Mouse (Mus musculus) heart, embryonic 15.5 days (tissue): ENCODE data around the gene Ngp. TPM values are rescaled to one million over a fixed set of nuclear protein-coding genes. Genes with fewer than 3 reads are reported as not detected.
"Not testable (repeated sequence)": the region's sequence is repeated elsewhere in the genome, so short reads cannot be mapped to it uniquely, and the experiment has no call there.

Experiments used
- ATAC-seq: fragments of 200-750 bp; cut with Nextera tagmentation; replicated peaks from 2 replicates; pipeline ENCODE4 v1.8.0; 2017; ENCODE audit warnings: low read depth, moderate TSS enrichment; ENCODE audit not compliant: insufficient number of reproducible peaks, insufficient read depth, low FRiP score
- H3K27ac ChIP-seq: fragments of 300-500 bp; sonication (generic); 2 replicates; pipeline ENCODE4 v1.5.1; 2015; ENCODE audit warnings: mild to moderate bottlenecking, inconsistent platforms
- H3K27me3 ChIP-seq: fragments of 300-500 bp; sonication (generic); 2 replicates; pipeline ENCODE4 v1.6.1; 2015; ENCODE audit warnings: inconsistent platforms
- H3K36me3 ChIP-seq: fragments of 300-500 bp; sonication (generic); 2 replicates; pipeline ENCODE4 v1.6.1; 2015; ENCODE audit warnings: mild to moderate bottlenecking, inconsistent platforms
- H3K4me1 ChIP-seq: fragments of 300-500 bp; sonication (generic); replicated peaks from 2 replicates; pipeline ENCODE4 v1.6.1; 2015; ENCODE audit warnings: inconsistent platforms
- H3K4me2 ChIP-seq: fragments of 300-500 bp; sonication (generic); 2 replicates; pipeline ENCODE4 v1.6.1; 2015; ENCODE audit warnings: inconsistent platforms, mild to moderate bottlenecking, moderate library complexity
- H3K4me3 ChIP-seq: fragments of 300-500 bp; sonication (generic); 2 replicates; pipeline ENCODE4 v1.5.1; 2015; ENCODE audit warnings: mild to moderate bottlenecking, inconsistent platforms
- H3K9ac ChIP-seq: fragments of 300-500 bp; sonication (generic); 2 replicates; pipeline ENCODE4 v1.6.1; 2015; ENCODE audit warnings: mild to moderate bottlenecking, inconsistent platforms
- H3K9me3 ChIP-seq: fragments of 300-500 bp; sonication (generic); replicated peaks from 2 replicates; pipeline ENCODE4 v1.6.1; 2016; ENCODE audit warnings: inconsistent platforms
- WGBS: fragments of 180-500 bp; shearing (Covaris S2); methylation state at CpG from one replicate; pipeline ENCODE4 v1.1.7; 2015; ENCODE audit warnings: mixed read lengths; 5-methylcytosine and 5-hydroxymethylcytosine counted together
- polyA plus RNA-seq: library from polyadenylated mRNA; unstranded; fragments of >200 nt; fragmentation: Nextera tagmentation; extraction: Ambion mirVana; gene quantifications from 2 replicates; pipeline ENCODE4 v1.2.1, GENCODE M21; 2015

Ngp gene
- polyA plus RNA-seq, 1 experiment from 2014 or later: 4.1 TPM

DNA sequence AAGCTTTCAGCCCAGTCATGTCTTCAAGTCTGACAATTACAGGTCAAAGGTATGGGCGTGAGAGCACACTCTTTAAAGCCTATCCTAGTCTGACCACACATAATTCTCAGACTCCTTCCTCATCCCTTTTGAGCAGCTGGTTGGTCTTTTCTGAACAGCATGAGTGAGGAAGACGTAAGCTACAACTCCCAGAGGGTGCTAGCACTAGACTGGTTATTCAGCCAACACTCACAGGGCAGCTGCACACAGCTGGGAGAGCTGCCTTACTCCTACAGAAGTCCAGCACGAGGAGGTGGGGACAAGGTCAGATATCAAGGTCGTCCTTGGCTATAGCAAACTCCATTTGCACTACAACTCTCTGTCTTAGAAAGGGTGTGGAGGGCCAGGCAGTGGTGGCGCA, 18.9 kb upstream of the Ngp start:
- no peaks in the 10 kb centered on the region for H3K27me3 ChIP-seq
- H3K4me2 ChIP-seq: no peak overlapping the region
- no peak; the same call in 1 of the 2 replicates for ATAC-seq
- H3K4me3 ChIP-seq: no peak overlapping the region
- WGBS: 61% methylated on average over 5 of the region's 5 CpGs
- no peak overlapping the region for H3K9ac ChIP-seq
- H3K4me1 ChIP-seq: peaks cover 13% of the 10 kb centered on the region
- no peaks in the 10 kb centered on the region for H3K9me3 ChIP-seq
- peak overlapping the region; percentile 33; the same call in 1 of the 2 replicates for H3K27ac ChIP-seq
- H3K36me3 ChIP-seq: peaks cover 13% of the 10 kb centered on the region

DNA sequence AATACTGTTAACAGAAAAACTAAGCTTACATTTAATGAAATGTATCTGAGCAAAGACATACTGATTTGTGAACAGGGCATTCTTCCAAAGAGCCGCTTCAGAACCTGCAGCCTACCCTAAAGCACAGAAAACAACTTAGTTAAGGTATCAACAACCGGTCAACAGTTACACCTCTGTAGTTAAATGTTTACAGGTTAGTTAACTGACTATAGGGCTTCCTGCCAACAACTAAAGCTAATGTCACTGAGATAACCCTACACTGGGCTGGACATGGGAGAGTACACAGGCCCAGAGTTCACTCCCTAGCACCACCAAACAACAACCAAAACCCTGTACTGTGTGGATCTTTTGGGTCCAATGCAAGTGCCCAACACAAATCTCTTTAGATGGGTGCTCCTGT, 16.8 kb upstream of the Ngp start:
- no peak overlapping the region for H3K4me3 ChIP-seq
- ATAC-seq: no peak
- peaks cover 22% of the 10 kb centered on the region for H3K4me1 ChIP-seq
- WGBS: 91% methylated on average over 2 of the region's 2 CpGs
- no peak overlapping the region for H3K4me2 ChIP-seq
- no peaks in the 10 kb centered on the region for H3K27me3 ChIP-seq
- no peak overlapping the region for H3K9ac ChIP-seq
- H3K27ac ChIP-seq: no peak overlapping the region
- H3K36me3 ChIP-seq: peaks cover 3% of the 10 kb centered on the region
- H3K9me3 ChIP-seq: no peaks in the 10 kb centered on the region

DNA sequence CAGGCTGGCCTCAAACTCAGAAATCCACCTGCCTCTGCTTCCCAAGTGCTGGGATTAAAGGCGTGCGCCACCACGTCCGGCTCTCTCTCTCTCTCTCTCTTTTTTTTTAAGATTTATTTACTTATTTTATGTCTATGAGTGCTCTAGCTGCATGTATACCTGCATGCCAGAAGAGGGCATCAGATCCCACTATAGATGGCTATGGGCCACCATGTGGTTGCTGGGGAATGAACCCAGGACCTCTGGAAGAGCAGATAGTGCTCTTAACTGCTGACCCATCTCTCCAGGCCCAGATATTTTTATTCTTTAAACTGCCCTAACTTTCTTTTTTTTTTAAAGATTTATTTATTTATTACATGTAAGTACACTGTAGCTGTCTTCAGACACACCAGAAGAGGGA, 16.3 kb upstream of the Ngp start:
- H3K9ac ChIP-seq, H3K27ac ChIP-seq, H3K36me3 ChIP-seq, H3K9me3 ChIP-seq, H3K27me3 ChIP-seq, H3K4me3 ChIP-seq, ATAC-seq, H3K4me2 ChIP-seq: not testable (repeated sequence)
- H3K4me1 ChIP-seq: peaks cover 22% of the 10 kb centered on the region
- WGBS: 88% methylated on average over 4 of the region's 4 CpGs

DNA sequence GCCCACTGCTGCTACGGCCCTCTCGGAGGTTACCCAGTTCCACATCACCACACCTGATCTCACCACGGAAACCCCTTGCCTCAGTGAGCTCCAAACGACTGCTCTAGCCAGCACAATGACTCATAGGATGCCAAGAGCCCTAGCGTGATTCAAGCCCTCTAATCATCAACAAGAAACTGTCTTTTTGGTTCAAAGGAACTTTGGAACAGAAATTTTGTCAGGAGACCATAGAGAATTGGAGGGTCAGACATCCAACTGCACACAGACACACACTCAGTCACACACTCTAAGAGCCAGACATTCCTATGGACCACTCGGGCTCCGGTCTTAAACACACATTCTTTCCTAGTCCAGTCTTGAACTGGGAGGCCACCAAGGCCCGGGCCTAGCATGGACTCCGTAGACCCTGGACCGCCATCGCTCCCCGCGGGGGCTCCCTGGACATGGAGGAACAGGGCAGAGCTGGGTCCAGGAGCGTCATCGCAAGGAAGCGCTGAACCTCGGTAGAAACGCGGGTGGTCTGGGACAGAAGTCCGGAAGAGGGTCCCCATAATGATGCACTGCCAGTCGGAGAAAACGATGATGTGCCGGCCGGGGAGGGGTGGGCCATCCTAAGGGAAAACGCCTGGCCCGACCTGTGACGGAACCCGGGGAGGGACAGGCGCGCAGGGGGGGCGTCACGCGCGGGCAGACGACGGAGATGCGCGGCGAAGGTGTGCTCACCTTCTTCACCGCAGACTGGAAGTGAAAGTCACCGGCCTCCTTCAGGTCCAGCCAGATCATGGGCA, 12.0 kb upstream of the Ngp start:
- H3K27me3 ChIP-seq: no peaks in the 10 kb centered on the region
- peak overlapping the region; percentile 66 for H3K4me2 ChIP-seq
- H3K9me3 ChIP-seq: no peaks in the 10 kb centered on the region
- peak overlapping the region; percentile 85 for H3K9ac ChIP-seq
- H3K27ac ChIP-seq: peak overlapping the region; percentile 80
- H3K4me1 ChIP-seq: peaks cover 8% of the 10 kb centered on the region
- 1% methylated on average over 41 of the region's 41 CpGs for WGBS
- H3K4me3 ChIP-seq: peak overlapping the region; percentile 90
- ATAC-seq: peak; percentile 51
- no peaks in the 10 kb centered on the region for H3K36me3 ChIP-seq

DNA sequence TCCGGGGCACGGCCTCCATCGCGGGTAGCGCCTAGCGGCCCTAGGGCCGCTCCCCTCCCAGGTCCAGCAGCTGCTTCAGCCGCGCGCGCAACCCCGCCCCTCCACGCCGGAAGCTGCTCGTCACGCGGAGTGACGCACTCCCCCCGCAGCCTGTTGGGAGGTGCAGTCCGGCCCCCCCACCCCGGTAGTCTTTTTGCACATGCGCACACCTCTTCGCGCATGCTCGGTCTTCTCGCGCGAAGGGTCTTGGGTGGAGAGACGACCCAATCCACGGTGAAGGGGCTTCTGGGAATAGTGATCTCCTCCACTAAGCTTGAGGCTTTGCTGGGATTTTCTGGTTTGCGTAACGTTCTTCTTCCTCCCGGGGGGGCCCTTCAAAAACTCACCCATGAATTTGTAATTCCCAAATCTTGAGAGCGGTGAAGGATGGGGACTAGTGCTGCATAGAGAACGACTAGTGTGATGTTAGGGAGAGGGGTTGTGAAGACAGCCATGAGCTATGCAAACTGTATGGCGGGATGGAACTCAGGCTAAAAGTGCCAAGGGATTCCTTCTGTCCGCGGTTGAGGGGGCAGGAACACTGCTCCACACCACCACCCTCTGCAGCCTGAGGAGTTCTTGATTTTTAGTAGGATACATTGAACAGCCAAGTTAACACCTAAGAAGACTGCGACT, 11.3 kb upstream of the Ngp start, which contains the start of gene Ptpn23:
Gene Ptpn23 (minus strand): TSS at position 115 of the 675 bp plus-strand sequence.
- H3K36me3 ChIP-seq: no peaks in the 10 kb centered on the region
- ATAC-seq: peak; percentile 94
- under 1% methylated on average over 39 of the region's 39 CpGs for WGBS
- peak within 1 kb of the TSS; percentile 80 for H3K27ac ChIP-seq
- H3K4me2 ChIP-seq: peak within 1 kb of the TSS; percentile 66
- H3K9me3 ChIP-seq: no peaks in the 10 kb centered on the region
- peak within 1 kb of the TSS; percentile 90 for H3K4me3 ChIP-seq
- H3K4me1 ChIP-seq: peaks cover 8% of the 10 kb centered on the region
- H3K27me3 ChIP-seq: no peaks in the 10 kb centered on the region
- peak within 1 kb of the TSS; percentile 85 for H3K9ac ChIP-seq

DNA sequence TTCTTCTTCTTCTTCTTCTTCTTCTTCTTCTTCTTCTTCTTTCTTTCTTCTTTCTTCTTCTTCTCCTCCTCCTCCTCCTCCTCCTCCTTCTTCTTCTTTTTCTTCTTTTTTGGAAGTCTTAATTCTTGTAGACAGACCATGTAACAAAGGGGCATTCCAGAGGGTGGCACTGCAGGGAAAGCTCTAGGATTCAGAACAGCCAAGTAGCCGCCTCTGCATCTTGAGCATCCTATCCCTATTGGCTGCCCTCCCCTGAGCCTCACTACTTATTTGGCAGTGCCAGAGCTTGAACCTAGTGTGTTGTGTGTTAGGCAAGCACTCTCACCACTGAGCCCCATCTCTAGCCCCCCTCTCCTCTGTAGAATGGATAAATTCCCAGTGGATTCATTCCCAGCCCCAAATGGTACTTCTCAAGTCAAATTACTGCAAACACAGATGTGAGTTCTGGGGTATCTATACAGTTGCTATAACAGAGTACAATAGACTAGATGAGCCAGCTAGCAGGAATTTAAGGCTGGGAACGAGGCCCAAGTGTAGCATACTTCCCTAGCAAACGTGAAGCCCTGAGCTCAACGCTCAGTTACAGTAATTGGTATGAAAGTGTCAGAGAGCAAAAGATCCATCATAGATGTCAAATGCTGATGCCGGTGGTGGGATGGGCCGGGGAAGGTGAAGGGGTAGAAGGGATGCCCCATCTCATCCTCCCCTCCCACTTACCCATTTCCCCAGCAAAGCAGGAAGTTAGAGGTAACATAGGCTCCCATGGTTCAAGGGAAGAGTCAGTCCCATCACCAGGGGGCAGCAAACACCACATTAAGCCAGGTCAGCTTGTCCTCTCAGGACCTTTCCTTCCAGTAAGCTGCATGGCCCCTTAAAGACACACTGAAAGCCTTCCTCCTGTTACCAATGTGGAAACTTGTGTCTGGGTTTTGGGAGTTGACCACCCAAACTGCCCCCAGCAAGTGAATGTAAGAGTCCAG, 8.3 kb upstream of the Ngp start:
- WGBS: 38% methylated on average over 6 of the region's 6 CpGs
- Histone ChIP-seq H3K4me1 (peaks cover 8% of the 10 kb centered on the region), H3K36me3 (no peaks in the 10 kb centered on the region), H3K9ac (no peak overlapping the region), H3K4me3 (no peak overlapping the region), H3K9me3 (no peaks in the 10 kb centered on the region), H3K27ac (no peak overlapping the region), H3K27me3 (no peaks in the 10 kb centered on the region), H3K4me2 (no peak overlapping the region)
- ATAC-seq: no peak

DNA sequence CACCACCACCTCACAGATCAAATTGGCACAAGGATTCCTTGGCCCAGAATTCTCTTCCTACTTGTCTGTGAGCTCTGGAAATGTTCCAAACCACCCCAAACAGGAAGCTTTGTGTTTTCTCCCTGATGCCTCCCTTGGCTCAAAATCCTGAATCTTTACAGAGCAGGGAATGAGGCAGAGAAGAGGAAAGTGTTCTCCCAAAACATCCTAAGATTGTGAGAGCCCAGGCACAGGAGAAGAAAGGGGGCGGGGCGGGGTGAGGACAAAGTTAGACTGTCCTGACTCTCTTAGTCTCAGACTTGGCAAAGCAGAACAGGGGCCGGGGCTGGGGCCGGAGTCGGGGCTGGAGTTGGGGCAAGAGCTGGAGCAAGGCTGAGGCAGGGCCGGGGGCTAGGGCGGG, 6.6 kb upstream of the Ngp start:
- Histone ChIP-seq H3K36me3 (no peaks in the 10 kb centered on the region), H3K4me2 (no peak overlapping the region), H3K27ac (no peak overlapping the region), H3K27me3 (no peaks in the 10 kb centered on the region), H3K9ac (no peak overlapping the region), H3K4me1 (no peaks in the 10 kb centered on the region; the same call in 1 of the 2 replicates), H3K9me3 (no peaks in the 10 kb centered on the region), H3K4me3 (no peak overlapping the region)
- 50% methylated on average over 7 of the region's 7 CpGs for WGBS
- no peak for ATAC-seq

DNA sequence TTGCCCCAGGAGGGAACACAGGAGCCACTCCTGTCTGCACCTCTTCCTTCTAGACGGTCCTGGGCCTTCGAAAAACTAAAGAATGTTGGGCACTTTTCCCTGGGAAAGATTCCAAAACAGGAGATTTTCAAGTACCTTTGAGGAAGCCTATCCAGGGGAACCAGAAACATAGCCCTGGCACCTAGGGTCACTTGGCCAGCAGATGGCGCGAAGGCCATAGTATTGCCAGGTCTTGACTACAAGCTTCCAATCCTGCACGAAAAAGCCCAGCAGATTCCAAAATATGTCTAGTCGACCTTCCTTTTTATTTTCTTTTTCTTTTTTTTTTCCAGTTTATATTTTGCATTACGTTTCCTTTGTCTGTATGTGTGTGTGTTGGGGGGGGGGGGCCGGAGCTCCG, 5.8 kb upstream of the Ngp start:
- Histone ChIP-seq H3K27me3 (no peaks in the 10 kb centered on the region), H3K4me1 (no peaks in the 10 kb centered on the region; the same call in 1 of the 2 replicates), H3K36me3 (no peaks in the 10 kb centered on the region), H3K9ac (no peak overlapping the region), H3K9me3 (no peaks in the 10 kb centered on the region), H3K4me2 (no peak overlapping the region), H3K4me3 (no peak overlapping the region), H3K27ac (no peak overlapping the region)
- 41% methylated on average over 9 of the region's 9 CpGs for WGBS
- no peak for ATAC-seq

DNA sequence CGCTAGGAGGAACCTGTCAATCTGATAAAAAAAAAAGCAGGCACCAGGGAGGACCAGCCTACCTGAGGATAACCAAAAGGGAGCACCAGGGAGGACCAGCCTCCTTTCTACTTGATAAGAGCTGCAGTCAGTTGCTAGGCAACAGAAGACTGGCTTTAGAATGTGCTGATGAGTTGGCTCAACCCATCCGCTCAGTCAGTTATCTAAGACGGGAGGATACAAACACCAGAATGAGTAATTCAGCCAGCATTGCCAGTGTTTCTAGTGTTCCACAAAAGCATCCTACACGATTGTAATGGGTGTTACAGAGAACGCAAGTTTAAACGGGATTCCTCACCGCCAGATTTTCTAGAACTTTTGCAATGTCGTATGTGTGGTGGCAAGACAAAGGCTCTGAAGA, 11.7 kb downstream of the Ngp start:
- 59% methylated on average over 8 of the region's 8 CpGs for WGBS
- no peak for ATAC-seq
- H3K9ac ChIP-seq: no peak overlapping the region
- H3K27me3 ChIP-seq: no peaks in the 10 kb centered on the region
- no peaks in the 10 kb centered on the region for H3K4me1 ChIP-seq
- H3K9me3 ChIP-seq: no peaks in the 10 kb centered on the region
- peaks cover 25% of the 10 kb centered on the region for H3K36me3 ChIP-seq
- no peak overlapping the region for H3K4me3 ChIP-seq
- H3K27ac ChIP-seq: no peak overlapping the region
- H3K4me2 ChIP-seq: no peak overlapping the region

DNA sequence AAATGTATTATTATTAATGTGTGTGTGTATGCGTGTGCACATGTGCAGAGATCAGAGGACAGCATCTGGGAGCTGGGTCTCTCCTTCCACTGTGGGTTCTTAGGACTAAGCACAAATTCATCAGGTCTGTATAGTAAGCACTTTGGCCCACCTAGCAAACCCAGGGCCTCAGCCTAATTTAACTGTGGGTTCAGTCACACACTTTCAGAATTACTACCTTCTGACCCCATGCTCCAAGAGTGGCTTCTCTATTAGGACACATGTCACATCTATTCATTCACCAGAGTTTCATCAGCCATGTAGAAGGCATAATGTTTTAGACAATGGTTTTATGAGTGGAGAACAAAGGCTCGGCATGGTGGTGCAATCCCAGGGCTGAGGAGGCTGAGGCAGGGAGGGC, 13.5 kb downstream of the Ngp start:
- no peak overlapping the region for H3K4me3 ChIP-seq
- H3K4me1 ChIP-seq: no peaks in the 10 kb centered on the region
- peaks cover 27% of the 10 kb centered on the region for H3K36me3 ChIP-seq
- ATAC-seq: no peak
- H3K9me3 ChIP-seq: no peaks in the 10 kb centered on the region
- no peak overlapping the region for H3K4me2 ChIP-seq
- 88% methylated on average over 2 of the region's 2 CpGs for WGBS
- no peak overlapping the region for H3K9ac ChIP-seq
- no peak overlapping the region for H3K27ac ChIP-seq
- no peaks in the 10 kb centered on the region for H3K27me3 ChIP-seq

DNA sequence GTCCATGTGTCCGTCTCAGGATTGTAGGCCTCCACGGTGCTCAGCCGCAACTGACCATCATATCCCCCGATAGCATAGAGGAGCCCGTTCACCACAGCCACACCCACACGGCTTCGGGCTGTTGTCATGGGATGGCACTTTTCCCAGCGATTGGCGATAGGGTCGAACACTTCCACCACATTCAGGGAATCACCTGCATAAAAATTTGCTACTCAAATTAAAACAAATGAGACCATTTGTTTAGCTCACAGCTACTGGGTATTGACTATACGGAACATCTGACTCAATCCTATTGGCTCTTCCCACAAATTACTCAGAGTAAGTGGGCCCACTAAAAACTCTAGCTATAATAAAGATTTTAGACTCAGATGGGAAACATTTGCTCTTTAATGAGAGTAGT, 16.5 kb downstream of the Ngp start:
- 95% methylated on average over 11 of the region's 11 CpGs for WGBS

More for the DNA sequence above, 16.5 kb downstream of the Ngp start:
- Histone ChIP-seq H3K4me1 (no peaks in the 10 kb centered on the region), H3K36me3 (peaks cover 22% of the 10 kb centered on the region; the same call in 1 of the 2 replicates), H3K9me3 (no peaks in the 10 kb centered on the region), H3K27me3 (no peaks in the 10 kb centered on the region), H3K9ac (no peak overlapping the region), H3K27ac (no peak overlapping the region), H3K4me2 (no peak overlapping the region), H3K4me3 (no peak overlapping the region)
- ATAC-seq: no peak
